Comparison of ENCODE assay signal across 11 mouse cellular contexts in the genomic region with DNA sequence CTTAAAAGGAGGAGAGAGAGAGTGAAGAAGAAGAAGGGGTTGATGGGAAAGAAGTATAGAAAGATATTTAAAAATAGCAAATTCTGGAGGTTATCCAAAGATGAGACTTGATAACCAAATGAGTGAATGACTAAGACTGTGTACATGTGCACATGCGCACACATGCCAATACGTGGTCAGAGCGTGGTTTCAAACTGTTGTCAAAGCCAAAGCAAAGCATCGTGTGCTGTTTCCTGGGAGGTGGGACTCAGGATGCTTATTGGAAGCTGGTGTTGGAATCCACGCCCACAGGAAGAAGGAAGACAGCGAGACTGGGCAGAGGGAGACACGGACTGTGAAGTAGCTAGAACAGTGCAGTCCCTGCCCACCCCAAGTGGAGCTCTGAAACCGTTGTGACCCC.
"Had no signal": no experiment of that assay in that cellular context is flagged by ENCODE, and none has a peak within 500 bp of the region (broad histone marks: within the 10 kb centered on the region; RNA-seq: fewer than 3 reads in every experiment).

No protein-coding gene starts in this region.

- DNase-seq: lung, adult 18-20 months; lung, embryonic 14.5 days; lung, postnatal 10 days; lung, postnatal 4 days; right cerebral cortex, postnatal 14 days; thymus, adult 18-20 months; thymus, postnatal 14 days; thymus, postnatal 36 days had no signal

- H3K4me2 ChIP-seq: lung, embryonic 14.5 days; midbrain, embryonic 12.5 days; midbrain, embryonic 15.5 days; neural tube, embryonic 12.5 days had no signal

- H3K27ac ChIP-seq: midbrain, embryonic 12.5 days; midbrain, embryonic 15.5 days; neural tube, embryonic 12.5 days had no signal

- H3K27me3 ChIP-seq: midbrain, embryonic 12.5 days; midbrain, embryonic 15.5 days; neural tube, embryonic 12.5 days had no signal

- H3K9ac ChIP-seq: lung, embryonic 14.5 days; midbrain, embryonic 12.5 days; midbrain, embryonic 15.5 days; neural tube, embryonic 12.5 days had no signal

- ATAC-seq: midbrain, embryonic 15.5 days had no signal

- H3K9me3 ChIP-seq: midbrain, embryonic 12.5 days; midbrain, embryonic 15.5 days; neural tube, embryonic 12.5 days had no signal

- H3K36me3 ChIP-seq: midbrain, embryonic 12.5 days; midbrain, embryonic 15.5 days; neural tube, embryonic 12.5 days had no signal

- H3K4me3 ChIP-seq: midbrain, embryonic 12.5 days; midbrain, embryonic 15.5 days; neural tube, embryonic 12.5 days had no signal
